Mouse (Mus musculus) lung, postnatal 36 days (tissue): Measurements from ENCODE around the gene Tpm3-rs7.
"Not testable (repeated sequence)": the region's sequence is repeated elsewhere in the genome, so short reads cannot be mapped to it uniquely, and the experiment has no call there.

ENCODE experiments used
- DNase-seq: peaks from one replicate; pipeline ENCODE4 v3.0.0; 2022; ENCODE audit warnings: mixed read lengths

Tpm3-rs7 gene

DNA sequence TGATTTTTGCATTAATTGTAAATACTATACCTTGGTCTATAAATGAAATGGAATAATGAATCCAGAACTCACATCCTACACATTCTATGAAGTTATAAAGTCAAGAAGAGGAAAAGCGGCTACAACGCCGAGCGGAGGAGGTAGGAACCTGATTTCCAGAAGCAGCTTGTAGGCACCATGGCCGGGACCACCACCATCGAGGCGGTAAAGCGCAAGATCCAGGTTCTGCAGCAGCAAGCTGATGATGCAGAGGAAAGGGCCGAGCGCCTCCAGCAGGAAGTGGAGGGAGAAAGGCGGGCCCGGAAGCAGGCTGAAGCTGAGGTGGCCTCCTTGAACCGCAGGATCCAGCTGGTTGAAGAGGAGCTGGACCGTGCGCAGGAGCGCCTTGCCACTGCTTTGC, at the start of gene Tpm3-rs7:
Gene Tpm3-rs7, plus strand, starts transcription at position 110 of the 400 bp plus-strand sequence.
- DNase-seq: not testable (repeated sequence)

DNA sequence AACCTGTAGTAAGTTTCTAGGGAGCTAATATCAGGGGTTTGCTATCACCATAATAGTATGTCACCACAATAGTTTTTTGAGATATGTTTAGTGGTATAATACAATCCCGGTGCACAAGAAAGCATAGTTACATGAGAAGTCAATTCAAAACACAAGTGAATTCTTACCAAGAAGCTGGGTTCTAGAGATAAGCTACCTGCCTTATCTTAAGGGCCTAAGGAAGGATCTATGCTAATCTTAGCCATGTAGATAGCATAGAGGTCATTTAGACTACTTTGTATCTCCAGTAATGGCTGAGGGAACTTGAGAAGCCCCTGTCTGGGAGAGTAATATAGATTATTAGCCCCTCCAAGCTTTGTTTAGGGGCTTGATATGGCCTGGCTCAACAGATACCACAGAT, 2.6 kb downstream of the Tpm3-rs7 start:
- DNase-seq: no peak

DNA sequence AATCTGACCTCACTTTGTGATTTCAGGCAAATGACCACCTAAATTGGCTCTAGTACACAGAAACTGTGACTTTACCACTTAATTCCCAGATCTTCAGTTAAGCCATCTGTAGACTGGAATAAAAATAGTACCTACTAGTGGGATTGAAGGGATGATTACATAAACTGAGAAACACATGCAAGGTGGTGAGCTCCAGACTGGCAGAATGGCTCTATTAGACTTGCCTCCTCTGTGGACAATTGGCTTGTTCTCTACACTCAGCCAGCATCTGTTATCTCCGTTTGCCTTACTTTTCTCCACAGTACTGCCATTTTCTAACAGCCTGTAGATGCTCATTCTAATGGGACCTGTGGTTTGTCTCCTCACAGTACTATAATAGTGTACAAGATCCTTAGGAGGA, 49.0 kb downstream of the Tpm3-rs7 start:
- no peak for DNase-seq
